Mouse (Mus musculus): Measurements from ENCODE around the gene Wdr25. TPM values are rescaled to one million over a fixed set of nuclear protein-coding genes. Genes with fewer than 3 reads are reported as not detected.
A peak's percentile ranks its signal among the peaks of the same experiment; 100 is the strongest.

Gene Wdr25
- polyA plus RNA-seq, 1 experiment, result 5.5 TPM

DNA sequence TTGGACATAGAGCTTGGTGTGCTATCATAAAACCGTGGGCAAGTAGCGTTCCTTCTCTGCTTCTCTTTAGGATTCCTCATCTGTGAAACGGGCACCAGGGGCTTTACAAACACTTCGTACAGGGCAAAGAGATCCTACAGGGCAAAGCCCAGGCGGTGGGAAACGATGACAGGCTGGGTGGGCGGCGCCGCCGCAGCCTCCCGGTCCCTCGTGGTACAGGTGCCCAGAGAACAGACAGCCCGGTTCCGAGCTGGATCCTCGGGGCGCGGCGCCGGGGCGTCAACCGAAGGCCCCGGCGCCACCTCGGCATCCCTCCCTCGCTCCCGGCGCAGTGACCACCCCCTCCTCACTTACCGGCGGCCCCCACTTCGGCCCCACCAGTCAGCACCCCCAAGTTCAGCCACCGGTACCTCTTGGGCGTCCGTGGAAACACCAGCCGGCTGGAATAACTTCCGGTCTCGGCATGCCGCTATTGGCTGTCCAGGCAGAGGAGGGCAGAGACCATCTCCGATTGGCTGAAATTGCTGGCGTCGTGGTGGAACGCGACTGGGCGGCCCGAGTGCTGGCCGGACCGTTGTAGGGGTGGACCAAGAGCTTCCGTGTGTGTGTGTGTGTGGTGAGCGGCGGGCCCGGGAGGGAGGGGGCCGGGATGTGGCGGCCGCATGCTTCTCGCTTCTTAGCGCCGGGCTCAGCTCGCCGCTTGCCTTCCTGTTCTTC, 442 bp downstream of the Wdr25 start, which contains the start of gene Wars:
Wars (minus strand) TSS at position 460 of the 717 bp plus-strand sequence.
- whole genome bisulfite sequencing, result under 1% methylated on average over 58 of the region's 58 CpGs
- peak; percentile 87 for DNase-seq (ENCODE audit: low read depth, low spot score)

DNA sequence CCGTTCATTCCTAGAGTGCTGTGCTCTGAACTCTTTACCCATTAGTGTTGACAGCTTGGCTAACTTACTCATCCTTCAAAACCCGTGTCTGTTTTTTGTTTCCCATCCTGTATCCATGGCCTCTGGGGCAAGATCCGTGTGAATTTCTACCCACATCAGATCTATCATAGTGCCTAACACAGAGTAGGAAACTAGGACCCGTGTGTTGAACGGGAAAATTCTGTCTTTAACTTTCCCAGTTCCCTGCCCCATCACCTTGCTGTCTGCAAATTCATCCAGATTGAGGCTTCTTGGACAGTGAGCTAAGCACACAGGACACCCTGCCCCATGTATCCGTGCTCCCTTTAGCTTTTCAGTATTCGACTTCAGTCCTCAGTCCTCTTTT, 993 bp downstream of the Wdr25 start:
- WGBS, result 2% methylated on average over 7 of the region's 7 CpGs
- DNase-seq (ENCODE audit: low read depth, low spot score), result no peak

DNA sequence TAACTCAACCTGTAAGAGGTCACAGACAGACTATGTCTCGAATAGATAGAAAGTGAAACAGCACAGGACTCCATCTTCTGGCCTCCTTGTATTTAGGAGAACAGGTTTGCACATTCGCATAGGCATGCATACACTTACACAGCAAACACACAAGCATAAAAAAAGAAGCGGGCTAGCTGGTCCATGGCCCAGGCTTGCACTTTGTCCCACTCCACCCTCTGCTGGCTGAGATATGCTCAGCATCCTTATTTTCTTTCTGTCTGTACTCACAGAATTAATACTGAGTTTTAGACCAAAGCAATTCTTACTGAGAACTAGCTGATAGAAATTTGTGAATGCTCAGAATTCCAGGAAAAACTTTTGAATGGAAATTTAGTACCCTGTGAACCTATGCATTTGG, 2.6 kb downstream of the Wdr25 start:
- WGBS, result 26% methylated on average over 3 of the region's 3 CpGs
- no peak for DNase-seq (ENCODE audit: low read depth, low spot score)

DNA sequence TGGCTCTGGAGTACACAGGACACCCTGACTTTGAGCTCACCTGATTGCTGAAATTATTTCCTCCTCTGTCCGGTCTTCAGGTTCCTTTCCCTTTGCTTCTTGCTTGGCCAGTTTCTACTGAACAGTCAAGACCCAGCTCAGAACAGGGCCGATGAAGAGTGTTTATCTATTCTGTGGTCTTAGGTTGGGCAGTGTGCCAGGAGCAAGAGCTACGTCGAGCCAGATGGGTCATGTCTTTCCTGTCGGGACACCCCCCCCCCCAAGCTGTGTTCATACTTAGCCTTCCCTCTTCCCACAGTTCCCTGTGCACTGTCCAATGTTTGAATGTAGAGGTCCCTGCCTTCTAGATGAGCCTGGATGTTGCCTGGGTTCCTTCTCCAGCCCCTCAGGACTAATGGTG, 7.9 kb downstream of the Wdr25 start:
- WGBS, result 49% methylated on average over 5 of the region's 5 CpGs
- no peak for DNase-seq (ENCODE audit: low read depth, low spot score)

DNA sequence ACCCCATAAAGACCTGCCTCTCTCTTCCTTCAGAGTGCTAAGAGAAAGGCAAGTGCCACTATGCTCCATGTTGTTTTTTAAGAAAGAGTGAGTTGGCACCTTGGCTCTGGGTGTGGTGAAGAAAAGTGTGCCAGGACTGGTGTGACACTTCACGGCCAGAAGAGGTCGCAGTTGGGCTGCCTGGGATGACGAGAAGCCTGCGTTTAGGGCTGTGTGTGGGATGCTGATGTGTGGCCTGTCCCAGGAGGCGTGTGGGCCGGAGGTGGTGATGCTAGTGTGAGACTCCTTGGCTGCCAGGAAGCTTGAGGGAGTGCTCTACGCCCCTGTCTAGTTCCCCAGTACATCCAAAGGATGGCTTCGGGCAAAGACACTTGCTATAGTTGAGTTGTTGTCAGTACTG, 9.5 kb downstream of the Wdr25 start:
- WGBS, result 29% methylated on average over 8 of the region's 8 CpGs

DNA sequence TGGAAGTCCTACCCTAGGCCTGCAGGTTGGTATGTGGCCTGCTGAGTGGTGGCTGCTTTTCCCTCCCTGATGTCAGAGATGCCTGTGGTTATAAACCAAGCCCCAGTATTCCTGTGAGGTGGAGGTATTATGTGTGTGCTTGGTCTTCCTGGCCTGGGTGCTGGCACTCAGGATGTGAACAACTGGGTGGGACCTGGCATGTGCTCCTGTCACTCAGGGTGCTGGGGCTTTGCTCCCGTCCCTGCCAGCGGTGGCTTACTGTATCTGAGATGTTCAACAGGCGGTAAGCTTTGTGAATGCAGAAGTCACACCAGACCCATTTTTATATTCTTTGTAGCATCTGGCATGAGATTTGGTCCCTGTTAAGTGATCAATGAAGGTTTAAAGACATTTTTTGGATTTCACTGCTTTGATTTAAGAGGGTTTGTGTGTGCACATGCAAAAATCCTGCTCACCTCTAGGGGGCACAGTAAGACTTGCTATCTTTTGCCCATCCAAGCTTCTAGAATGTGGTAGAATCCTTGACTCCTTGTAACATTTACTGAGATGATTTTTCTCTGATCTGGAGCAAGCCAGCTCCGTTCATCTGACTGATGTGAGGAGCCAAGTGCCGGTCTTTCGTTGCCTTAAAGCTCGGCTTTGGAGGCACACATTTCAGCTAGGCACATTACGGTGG, 10.3 kb downstream of the Wdr25 start:
- WGBS, result 43% methylated on average over 8 of the region's 8 CpGs
- no peak for DNase-seq (ENCODE audit: low read depth, low spot score)

More for the DNA sequence above, 9.5 kb downstream of the Wdr25 start:
- DNase-seq (ENCODE audit: low read depth, low spot score), result no peak

DNA sequence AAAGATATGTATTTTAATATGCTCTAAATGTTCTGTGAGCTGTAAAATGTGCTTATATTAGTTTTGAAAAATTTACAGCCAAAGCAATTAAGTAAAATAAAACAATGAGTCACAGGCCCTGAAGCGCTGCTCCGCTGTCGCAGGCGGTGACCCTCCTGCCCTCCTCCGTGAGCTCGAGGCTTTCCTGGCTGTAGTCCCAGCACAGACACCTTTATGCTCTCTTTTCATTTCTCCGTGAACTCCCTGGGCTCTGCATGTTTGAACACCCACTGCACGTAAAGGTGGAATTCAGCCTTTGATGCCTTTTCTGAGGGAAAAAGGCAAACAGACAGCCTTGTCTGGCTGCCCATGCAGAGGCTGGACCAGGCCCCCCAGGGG, 10.8 kb downstream of the Wdr25 start:
- 21% methylated on average over 8 of the region's 8 CpGs for WGBS
- DNase-seq (ENCODE audit: low read depth, low spot score), result no peak

DNA sequence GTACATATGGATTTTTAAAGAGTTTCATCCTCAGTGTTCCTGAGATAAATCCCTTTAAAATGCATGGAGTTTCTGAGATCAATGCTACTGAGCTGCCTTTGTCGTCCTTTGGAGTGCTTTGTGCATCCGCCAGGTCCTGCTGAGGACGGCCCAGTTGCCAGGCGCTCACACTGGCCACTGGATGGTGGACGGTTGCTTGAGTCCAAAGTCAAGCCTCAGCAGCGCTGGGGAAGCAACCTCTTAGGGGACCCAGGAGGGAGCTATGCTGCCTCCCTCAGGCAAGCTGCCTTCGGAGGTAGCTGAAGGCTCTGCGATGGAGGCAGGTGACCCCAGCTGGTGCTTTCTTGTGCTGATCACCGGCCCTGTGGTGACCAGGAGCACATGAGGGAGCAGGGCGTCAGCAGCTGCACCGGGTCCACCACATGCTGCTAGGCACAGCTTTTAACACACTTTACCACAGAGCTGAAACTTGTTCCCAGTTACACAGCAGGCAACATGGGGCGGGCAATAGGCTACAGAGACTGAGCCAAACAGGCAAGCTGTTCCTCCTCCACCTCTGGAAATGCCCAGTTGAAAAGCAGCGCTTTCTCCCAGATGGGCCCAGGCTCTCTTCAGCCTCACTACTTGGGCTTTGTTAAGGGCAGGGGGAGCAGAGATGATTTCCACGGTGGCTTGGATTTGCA, 12.3 kb downstream of the Wdr25 start:
- DNase-seq (ENCODE audit: low read depth, low spot score), result no peak
- 90% methylated on average over 14 of the region's 14 CpGs for whole genome bisulfite sequencing

DNA sequence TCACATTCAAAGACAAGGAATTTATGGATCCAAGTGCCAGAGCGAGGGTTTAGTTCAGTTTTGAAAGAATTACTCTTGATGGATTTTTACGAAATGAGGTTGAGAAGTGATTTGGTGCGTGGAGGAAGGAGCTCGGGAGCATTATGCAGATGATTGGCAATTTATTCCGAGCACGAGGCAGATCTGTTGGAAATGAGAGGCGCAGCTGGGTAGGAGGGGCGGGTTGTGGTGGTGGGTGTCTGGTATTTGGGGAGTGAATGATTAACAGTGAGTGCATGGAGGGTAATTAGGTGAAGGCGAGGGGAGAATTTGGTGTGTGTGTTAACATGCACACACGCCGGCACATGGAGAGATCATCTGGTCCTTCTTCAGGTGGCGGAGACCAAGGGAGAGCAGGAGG, 13.0 kb downstream of the Wdr25 start:
- DNase-seq (ENCODE audit: low read depth, low spot score), result no peak
- 95% methylated on average over 12 of the region's 12 CpGs for WGBS

DNA sequence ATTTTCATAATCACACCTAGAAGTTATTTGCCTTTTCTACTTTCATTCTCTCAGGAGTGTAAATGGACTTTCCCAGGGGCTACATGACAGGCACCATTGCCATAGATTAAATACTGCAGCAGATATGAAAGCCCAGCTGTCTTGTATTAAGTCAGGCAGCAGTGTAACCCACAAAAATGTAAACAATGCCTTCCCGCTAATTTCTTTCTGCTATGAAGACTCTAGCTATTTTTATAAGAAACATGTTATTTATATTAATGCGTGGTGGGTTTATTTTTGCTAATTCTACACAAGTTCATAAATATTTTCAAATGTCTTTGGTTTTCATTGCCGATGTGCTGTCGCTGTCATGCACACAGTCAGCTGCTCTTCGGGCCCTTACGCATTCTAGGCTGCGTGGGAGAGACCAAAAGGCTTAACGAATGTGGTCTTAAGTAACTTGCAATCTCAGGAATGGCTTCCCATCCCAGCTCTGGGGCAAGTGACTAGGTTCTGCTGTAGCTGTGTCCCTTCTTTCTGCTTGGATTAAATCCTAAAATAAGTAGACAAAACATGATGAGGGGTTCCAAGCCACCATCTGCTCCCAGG, 16.5 kb downstream of the Wdr25 start:
- 79% methylated on average over 8 of the region's 8 CpGs for WGBS
- DNase-seq (ENCODE audit: low read depth, low spot score), result no peak

DNA sequence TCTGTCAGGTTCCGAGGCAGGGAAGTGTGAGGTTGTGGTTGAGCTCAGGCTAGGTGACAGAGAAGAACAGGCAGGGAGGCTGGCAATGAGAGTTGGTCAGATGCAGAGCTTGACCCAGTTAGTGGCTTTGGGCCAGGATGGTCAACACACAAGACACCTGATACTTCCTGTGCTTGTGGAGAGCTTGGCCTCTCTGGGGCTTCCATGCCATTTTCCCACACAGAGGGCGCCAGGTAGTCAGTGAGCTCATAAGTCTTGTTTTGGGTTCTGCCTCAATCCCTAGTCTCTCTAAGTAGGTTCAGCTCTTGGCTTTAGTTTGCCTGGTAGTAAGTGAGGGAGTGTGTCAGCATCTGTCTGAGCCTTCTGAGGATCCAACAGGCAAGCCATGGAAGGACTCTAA, 19.0 kb downstream of the Wdr25 start:
- 90% methylated on average over 2 of the region's 2 CpGs for WGBS
- DNase-seq (ENCODE audit: low read depth, low spot score), result no peak

DNA sequence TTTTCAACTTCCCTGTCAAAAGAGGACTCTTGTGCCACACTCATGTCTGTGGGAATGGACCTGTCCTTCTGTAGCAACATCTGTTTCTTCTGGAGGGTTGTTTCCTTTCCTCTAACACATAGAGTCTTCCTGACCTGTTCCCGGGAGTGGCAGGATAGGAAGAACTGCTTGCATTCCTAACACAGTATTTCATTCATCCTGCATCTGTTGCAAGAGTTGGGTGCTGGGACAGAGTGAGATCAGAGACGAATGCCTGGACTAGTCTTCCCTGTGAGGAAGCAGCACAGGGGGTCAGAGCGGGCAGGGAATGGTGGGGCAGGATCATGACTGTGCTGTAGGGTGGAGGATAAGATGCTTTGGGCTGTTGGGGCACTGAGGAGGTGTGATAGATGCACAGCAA, 20.8 kb downstream of the Wdr25 start:
- 62% methylated on average over 3 of the region's 3 CpGs for whole genome bisulfite sequencing
- no peak for DNase-seq (ENCODE audit: low read depth, low spot score)

DNA sequence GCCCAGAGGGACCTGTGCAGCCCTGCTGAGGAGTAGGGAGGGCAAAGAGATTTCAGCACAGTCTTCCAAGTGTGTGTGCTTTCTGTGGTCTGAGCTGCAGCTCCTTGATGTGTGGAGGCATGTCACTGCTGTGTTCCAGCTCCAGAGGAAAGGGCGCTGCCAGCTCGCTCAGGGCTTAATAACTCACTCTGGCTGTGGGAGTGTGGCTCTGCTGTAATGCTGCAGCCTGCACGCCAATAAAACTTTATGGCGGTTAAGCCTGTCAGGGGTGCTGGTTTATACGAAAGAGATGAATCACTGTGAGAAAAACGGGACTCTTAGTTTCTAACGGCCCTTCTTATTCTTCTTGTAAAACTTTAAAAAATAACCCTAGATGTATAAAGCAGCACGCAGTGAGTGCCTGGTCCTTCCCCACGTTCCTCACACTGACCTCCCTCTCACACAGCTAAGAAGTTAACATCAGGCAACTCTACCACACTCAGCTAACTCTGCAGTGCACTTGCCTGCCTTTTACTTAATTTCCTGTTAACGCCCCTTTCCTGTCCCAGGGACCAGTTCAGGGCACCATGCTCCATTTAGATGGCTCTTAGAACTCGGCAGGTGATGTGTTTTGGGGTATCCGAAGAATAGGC, 21.4 kb downstream of the Wdr25 start:
- no peak for DNase-seq (ENCODE audit: low read depth, low spot score)
- 11% methylated on average over 12 of the region's 12 CpGs for WGBS

DNA sequence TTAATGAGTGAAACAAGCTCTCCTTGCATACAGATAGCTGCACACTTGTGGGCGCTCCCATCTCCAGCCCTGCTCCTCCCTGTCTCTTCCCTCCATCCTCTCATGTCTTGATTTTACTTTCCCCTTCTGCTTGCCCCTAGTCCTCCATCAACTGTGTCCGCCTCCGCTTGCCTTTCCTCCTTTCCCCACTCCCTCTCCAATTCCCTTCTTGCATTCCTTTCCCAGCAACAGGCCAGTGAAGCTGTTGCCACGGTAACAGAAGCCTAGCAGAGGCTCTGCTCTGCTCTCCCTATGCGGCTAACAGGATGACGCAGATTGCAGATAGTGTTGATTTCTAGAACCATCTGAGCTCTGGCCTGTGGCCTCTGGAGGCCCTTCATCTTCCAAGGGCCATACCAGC, 22.5 kb downstream of the Wdr25 start:
- WGBS, result 83% methylated on average over 6 of the region's 6 CpGs

DNA sequence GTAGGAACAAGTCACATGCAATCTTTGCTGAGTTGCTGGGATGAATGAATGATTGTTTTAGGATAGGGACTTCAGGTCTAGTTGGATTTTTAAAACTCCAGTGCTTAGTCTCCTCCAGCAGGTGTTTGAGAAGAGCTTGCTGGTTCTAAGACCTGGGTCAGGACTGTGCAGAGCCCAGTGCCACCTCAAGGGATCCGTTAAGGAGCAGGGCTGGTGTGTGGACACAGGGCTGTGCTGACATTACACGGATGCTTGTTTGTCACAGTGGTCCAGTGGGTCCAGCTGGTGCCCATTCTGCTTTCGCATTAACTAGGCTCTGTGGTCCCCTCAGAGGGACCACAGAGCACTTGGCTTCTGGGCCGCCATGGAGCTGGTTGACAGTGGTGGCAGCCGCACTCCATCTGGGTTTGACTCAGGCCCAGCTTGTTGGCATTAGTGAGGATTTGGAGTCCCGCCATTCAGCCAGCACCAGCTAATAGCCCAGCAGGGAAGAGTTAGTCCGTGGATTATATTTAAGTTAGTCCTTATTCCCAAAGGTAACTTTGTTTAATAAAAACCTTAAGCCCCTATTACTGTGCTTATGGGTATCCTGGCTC, 23.1 kb downstream of the Wdr25 start:
- no peak for DNase-seq (ENCODE audit: low read depth, low spot score)
- WGBS, result 94% methylated on average over 7 of the region's 7 CpGs

More for the DNA sequence above, 22.5 kb downstream of the Wdr25 start:
- no peak for DNase-seq (ENCODE audit: low read depth, low spot score)

DNA sequence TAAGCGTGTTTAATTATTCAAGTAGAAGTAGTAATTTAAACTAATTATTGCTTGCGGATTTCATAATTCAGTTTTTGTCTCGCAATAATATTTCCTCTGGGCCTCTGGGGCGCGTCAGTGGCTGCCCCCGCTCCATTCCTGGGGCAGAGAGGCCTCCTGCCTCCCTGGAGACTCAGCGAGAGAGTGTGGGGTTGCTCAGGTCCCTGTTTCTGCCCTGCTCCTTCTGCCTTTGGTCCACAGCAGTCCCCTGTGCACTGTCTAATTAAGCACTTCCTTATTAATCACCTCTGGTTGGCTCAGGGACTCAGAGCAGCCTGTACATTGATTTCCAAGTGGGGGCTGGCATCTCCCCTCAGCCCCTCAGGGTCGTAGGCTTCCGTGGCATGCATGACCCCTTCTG, 24.1 kb downstream of the Wdr25 start:
- no peak for DNase-seq (ENCODE audit: low read depth, low spot score)
- WGBS, result 91% methylated on average over 9 of the region's 9 CpGs

DNA sequence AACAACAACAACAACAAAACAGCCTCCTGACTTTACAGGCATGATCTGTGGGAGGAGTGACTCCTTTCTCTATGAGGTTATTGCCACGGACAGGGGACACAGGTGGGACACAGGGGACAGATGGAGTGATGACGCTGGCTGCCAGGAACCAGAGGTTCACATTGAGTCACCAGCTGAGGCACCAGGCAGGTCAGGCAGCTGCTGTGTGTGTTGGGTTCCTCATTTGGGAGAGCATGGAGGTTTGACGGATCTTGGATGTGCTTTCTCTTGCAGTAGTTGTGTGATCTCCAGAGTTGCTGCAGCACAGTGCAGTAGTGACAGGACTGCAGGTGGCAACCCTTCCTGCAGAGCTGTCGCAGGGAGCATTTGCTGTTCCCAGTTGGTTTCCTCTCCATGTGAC, 25.3 kb downstream of the Wdr25 start:
- 75% methylated on average over 4 of the region's 4 CpGs for WGBS

DNA sequence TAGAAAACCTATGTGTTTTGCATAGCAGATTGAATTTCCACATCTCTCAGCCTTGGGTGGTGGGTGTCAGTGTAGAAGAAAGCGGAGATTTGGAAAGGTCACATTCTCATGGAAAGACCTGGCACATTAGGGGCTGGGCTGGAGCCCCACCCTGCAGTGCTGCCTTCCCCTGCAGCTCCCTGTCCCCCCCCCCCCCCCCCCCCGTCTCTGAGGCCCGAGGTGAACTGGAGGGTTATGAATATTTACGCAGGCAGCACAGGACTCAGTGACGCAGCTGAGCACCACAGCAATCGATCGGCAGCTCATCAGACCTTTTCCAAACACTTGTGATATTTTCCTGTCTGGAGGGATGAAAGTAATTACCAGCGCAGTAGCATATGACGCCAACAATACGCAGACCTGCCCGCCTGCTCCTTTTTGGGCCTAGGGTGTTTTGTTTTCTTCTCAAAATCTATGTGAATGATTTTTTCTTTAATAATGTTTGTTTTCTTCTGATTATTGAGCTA, 33.2 kb downstream of the Wdr25 start:
- DNase-seq (ENCODE audit: low read depth, low spot score), result no peak
- 67% methylated on average over 11 of the region's 11 CpGs for WGBS

More for the DNA sequence above, 25.3 kb downstream of the Wdr25 start:
- no peak for DNase-seq (ENCODE audit: low read depth, low spot score)

DNA sequence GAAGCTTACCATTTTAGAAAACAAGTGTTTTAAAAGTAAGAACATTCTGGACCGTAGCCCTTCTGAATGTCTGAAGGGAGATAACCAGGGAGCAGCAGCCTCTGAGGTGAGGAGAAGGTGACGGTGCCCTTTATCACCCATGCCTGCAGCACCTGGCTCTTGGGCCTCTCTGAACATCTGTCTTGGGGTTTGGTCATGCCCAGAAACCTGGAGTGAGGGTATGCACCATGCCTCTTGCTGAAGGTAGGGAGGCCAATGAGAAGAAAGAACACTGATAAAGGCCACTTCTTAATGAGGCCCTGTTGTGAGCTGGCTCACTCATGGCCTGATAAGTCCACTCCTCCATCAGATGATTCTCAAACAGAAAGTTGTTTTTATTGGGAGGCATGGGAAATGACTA, 34.8 kb downstream of the Wdr25 start:
- DNase-seq (ENCODE audit: low read depth, low spot score), result no peak
- 91% methylated on average over 2 of the region's 2 CpGs for WGBS
